Mouse (Mus musculus) liver, embryonic 15.5 days (tissue): ENCODE data around the gene Pdgfc. TPM values are rescaled to one million over a fixed set of nuclear protein-coding genes. Genes with fewer than 3 reads are reported as not detected.

Source experiments
- ATAC-seq: fragments of 200-750 bp; cut with Nextera tagmentation; 2 replicates; pipeline ENCODE4 v1.8.0; 2017; ENCODE audit warnings: moderate number of reproducible peaks, mild to moderate bottlenecking, moderate library complexity; ENCODE audit not compliant: insufficient read depth
- H3K27ac ChIP-seq: fragments of 300-500 bp; sonication (generic); replicated peaks from 2 replicates; pipeline ENCODE4 v1.5.1; 2015; ENCODE audit warnings: mild to moderate bottlenecking, inconsistent platforms
- H3K27me3 ChIP-seq: fragments of 300-500 bp; sonication (generic); 2 replicates; pipeline ENCODE4 v1.6.1; 2015; ENCODE audit warnings: mild to moderate bottlenecking, inconsistent platforms
- H3K36me3 ChIP-seq: fragments of 300-500 bp; sonication (generic); replicated peaks from 2 replicates; pipeline ENCODE4 v1.6.1; 2015; ENCODE audit warnings: moderate library complexity, mild to moderate bottlenecking, inconsistent platforms
- H3K4me1 ChIP-seq: fragments of 300-500 bp; sonication (generic); replicated peaks from 2 replicates; pipeline ENCODE4 v1.6.1; 2015; ENCODE audit warnings: inconsistent platforms
- H3K4me2 ChIP-seq: fragments of 300-500 bp; sonication (generic); 2 replicates; pipeline ENCODE4 v1.6.1; 2015; ENCODE audit warnings: moderate library complexity, mild to moderate bottlenecking, inconsistent platforms
- H3K4me3 ChIP-seq: fragments of 300-500 bp; sonication (generic); replicated peaks from 2 replicates; pipeline ENCODE4 v1.5.1; 2015; ENCODE audit warnings: mild to moderate bottlenecking, inconsistent platforms
- H3K9ac ChIP-seq: fragments of 300-500 bp; sonication (generic); 2 replicates; pipeline ENCODE4 v1.6.1; 2015; ENCODE audit warnings: moderate library complexity, mild to moderate bottlenecking, inconsistent platforms
- H3K9me3 ChIP-seq: fragments of 300-500 bp; sonication (generic); replicated peaks from 2 replicates; pipeline ENCODE4 v1.6.1; 2016; ENCODE audit warnings: inconsistent platforms
- WGBS: fragments of 180-500 bp; shearing (Covaris S2); methylation state at CpG from one replicate; pipeline ENCODE4 v1.1.7; 2015; ENCODE audit warnings: mixed read lengths; ENCODE audit not compliant: insufficient replicate concordance; 5-methylcytosine and 5-hydroxymethylcytosine counted together
- polyA plus RNA-seq: library from polyadenylated mRNA; unstranded; fragments of >200 nt; fragmentation: Nextera tagmentation; extraction: Ambion mirVana; gene quantifications from 2 replicates; pipeline ENCODE4 v1.2.1, GENCODE M21; 2015

The Pdgfc gene
- polyA plus RNA-seq, 1 experiment from 2014 or later: 0.51 TPM

DNA sequence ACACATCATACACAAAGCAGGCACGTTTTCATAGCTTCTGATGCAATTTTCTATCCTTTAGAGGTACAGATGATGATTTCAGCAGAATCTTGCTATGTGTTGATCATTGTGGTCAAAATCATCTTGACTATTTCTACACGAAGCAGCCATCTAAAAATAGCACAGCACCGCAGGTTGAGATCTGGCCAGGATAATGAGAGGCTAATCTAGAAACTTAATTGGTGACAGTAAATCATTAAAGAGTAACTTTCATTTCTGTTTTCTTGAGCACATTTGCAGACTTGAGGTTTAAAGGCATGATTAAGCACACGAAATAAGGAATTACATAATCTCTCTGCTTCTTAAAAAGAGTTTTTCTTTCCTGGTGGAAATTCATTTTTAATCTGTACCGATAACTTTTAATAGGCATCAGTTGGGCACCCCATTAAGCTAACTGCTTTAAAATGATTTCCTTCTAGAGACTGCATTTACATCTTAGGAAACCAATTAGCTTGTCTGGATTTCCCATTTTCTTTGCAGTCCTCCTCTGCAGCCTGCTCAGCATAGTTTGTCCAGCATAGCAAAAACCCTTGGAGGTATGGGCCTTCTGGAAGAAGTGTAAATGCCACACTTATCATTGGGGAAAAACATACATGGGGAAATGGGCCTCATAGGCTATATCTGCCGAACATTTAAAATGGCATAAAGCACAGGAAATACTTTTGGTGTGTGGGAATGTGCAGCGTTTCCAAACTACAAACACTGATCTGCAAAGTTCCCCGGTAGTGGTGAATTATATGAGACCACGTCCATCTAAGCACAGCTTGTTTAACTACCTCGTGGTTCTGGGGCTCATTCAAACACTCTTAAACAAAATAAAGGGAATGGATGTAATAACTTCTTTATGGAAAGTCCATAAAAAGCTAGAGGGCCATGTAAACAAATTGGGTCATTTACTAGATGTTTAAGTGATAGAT, 10.7 kb downstream of the Pdgfc start:
- Histone ChIP-seq H3K27ac (no peak overlapping the region), H3K9me3 (no peaks in the 10 kb centered on the region), H3K4me1 (no peaks in the 10 kb centered on the region), H3K4me2 (no peak overlapping the region), H3K9ac (no peak overlapping the region), H3K36me3 (no peaks in the 10 kb centered on the region), H3K4me3 (no peak overlapping the region), H3K27me3 (no peaks in the 10 kb centered on the region)
- no peak for ATAC-seq
- WGBS: 43% methylated on average over 10 of the region's 10 CpGs

- no peaks in the 10 kb centered on the region for H3K27me3 ChIP-seq
- ATAC-seq: no peak
- H3K4me1 ChIP-seq: no peaks in the 10 kb centered on the region
- no peak overlapping the region for H3K27ac ChIP-seq
- no peak overlapping the region for H3K9ac ChIP-seq
- H3K4me3 ChIP-seq: no peak overlapping the region
- H3K9me3 ChIP-seq: no peaks in the 10 kb centered on the region
- H3K36me3 ChIP-seq: no peaks in the 10 kb centered on the region
- no peak overlapping the region for H3K4me2 ChIP-seq
Observed at GRCm38 (mm10) chr3:81051522-81051921, 15.3 kb downstream of the Pdgfc start.

GRCm38 (mm10) chr3:81052422-81052821, 16.2 kb downstream of the Pdgfc start:
- 79% methylated on average over 6 of the region's 6 CpGs for WGBS

GRCm38 (mm10) chr3:81054074-81054473, 17.9 kb downstream of the Pdgfc start:
- H3K36me3 ChIP-seq: no peaks in the 10 kb centered on the region
- no peaks in the 10 kb centered on the region for H3K27me3 ChIP-seq
- H3K9me3 ChIP-seq: no peaks in the 10 kb centered on the region
- no peak for ATAC-seq
- H3K4me2 ChIP-seq: no peak overlapping the region
- no peak overlapping the region for H3K9ac ChIP-seq
- H3K4me1 ChIP-seq: no peaks in the 10 kb centered on the region
- H3K4me3 ChIP-seq: no peak overlapping the region
- no peak overlapping the region for H3K27ac ChIP-seq

More at GRCm38 (mm10) chr3:81052422-81052821, 16.2 kb downstream of the Pdgfc start:
- no peak overlapping the region for H3K4me3 ChIP-seq
- H3K9me3 ChIP-seq: no peaks in the 10 kb centered on the region
- no peak for ATAC-seq
- no peak overlapping the region for H3K4me2 ChIP-seq
- H3K36me3 ChIP-seq: no peaks in the 10 kb centered on the region
- H3K27ac ChIP-seq: no peak overlapping the region
- H3K4me1 ChIP-seq: no peaks in the 10 kb centered on the region
- H3K27me3 ChIP-seq: no peaks in the 10 kb centered on the region
- no peak overlapping the region for H3K9ac ChIP-seq

GRCm38 (mm10) chr3:81057719-81058118, 21.5 kb downstream of the Pdgfc start:
- no peak overlapping the region for H3K4me2 ChIP-seq
- no peaks in the 10 kb centered on the region for H3K4me1 ChIP-seq
- H3K27me3 ChIP-seq: no peaks in the 10 kb centered on the region
- H3K9me3 ChIP-seq: no peaks in the 10 kb centered on the region
- ATAC-seq: no peak
- no peaks in the 10 kb centered on the region for H3K36me3 ChIP-seq
- H3K27ac ChIP-seq: no peak overlapping the region
- H3K4me3 ChIP-seq: no peak overlapping the region
- no peak overlapping the region for H3K9ac ChIP-seq
- 50% methylated on average over 1 of the region's 1 CpGs for WGBS

GRCm38 (mm10) chr3:81058527-81059031, 22.4 kb downstream of the Pdgfc start:
- no peak for ATAC-seq
- no peak overlapping the region for H3K9ac ChIP-seq
- H3K4me1 ChIP-seq: no peaks in the 10 kb centered on the region
- H3K4me3 ChIP-seq: no peak overlapping the region
- no peaks in the 10 kb centered on the region for H3K9me3 ChIP-seq
- H3K27me3 ChIP-seq: no peaks in the 10 kb centered on the region
- H3K36me3 ChIP-seq: no peaks in the 10 kb centered on the region
- H3K4me2 ChIP-seq: no peak overlapping the region
- 48% methylated on average over 4 of the region's 4 CpGs for WGBS
- H3K27ac ChIP-seq: no peak overlapping the region

DNA sequence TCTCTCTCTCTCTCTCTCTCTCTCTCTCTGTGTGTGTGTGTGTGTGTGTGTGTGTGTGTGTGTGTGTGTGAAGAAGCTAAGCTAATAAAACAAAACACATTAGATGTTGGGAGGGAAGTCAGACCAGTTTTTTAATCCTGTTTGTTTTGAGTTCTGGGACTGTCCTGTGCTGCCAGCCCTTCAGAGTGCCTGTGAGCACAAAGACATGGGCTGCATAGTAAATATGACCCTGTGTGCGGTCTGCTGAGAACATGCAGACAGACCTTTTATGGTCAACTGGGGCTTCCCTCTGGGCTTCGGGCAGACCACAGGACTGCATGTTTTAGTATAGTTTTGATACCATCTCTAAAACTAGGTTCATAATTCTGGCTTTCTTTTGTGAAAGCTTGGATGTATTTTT, 32.3 kb downstream of the Pdgfc start:
- H3K27me3 ChIP-seq: no peaks in the 10 kb centered on the region
- no peak overlapping the region for H3K4me2 ChIP-seq
- ATAC-seq: no peak
- H3K4me1 ChIP-seq: no peaks in the 10 kb centered on the region
- no peak overlapping the region for H3K27ac ChIP-seq
- no peaks in the 10 kb centered on the region for H3K36me3 ChIP-seq
- 59% methylated on average over 2 of the region's 2 CpGs for WGBS
- H3K9me3 ChIP-seq: no peaks in the 10 kb centered on the region
- H3K4me3 ChIP-seq: no peak overlapping the region
- no peak overlapping the region for H3K9ac ChIP-seq

GRCm38 (mm10) chr3:81101136-81101535, 64.9 kb downstream of the Pdgfc start:
- Histone ChIP-seq H3K36me3 (no peaks in the 10 kb centered on the region), H3K4me2 (no peak overlapping the region), H3K4me1 (no peaks in the 10 kb centered on the region), H3K9ac (no peak overlapping the region), H3K9me3 (no peaks in the 10 kb centered on the region), H3K4me3 (no peak overlapping the region), H3K27me3 (no peaks in the 10 kb centered on the region), H3K27ac (no peak overlapping the region)
- no peak for ATAC-seq
- 66% methylated on average over 1 of the region's 1 CpGs for WGBS

DNA sequence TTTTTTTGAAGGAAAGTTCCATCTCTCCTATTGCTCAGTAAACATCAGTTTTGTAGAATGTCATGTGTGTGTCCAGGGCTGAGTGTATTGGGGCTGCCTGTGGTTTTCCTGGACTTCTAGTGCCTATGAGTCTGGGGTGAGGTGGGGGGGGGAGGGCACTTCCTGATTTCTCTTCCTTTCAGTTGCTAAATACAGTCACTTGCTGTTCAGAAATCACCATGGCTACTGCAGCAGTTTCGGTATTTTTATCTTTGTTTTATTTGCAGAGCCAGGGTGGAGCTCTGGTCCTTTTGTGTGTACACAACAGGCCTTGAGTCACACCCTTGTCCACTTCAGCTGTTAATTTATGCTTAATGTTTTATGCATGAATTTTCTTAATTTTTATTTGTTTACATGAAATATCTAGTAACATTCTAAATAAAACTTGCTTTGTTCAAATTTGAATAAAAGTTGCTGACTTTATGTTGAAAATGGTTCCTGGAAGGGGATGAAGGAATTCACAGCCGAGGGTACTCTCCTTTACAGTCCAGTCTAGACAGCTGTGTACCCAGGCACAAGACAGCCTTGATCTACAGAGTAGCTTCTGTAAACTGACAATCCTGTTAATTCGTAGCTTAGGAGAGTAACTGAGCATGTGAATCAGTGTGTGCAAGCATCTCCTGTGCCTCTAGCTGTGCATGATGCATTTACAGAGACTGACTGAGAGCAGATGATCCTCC, 66.1 kb downstream of the Pdgfc start:
- H3K9ac ChIP-seq: no peak overlapping the region
- WGBS: 9% methylated on average over 3 of the region's 3 CpGs
- no peaks in the 10 kb centered on the region for H3K27me3 ChIP-seq
- no peaks in the 10 kb centered on the region for H3K4me1 ChIP-seq
- H3K9me3 ChIP-seq: no peaks in the 10 kb centered on the region
- no peaks in the 10 kb centered on the region for H3K36me3 ChIP-seq
- peak; percentile 56; the same call in 1 of the 2 replicates for ATAC-seq
- H3K4me3 ChIP-seq: no peak overlapping the region
- no peak overlapping the region for H3K27ac ChIP-seq
- no peak overlapping the region for H3K4me2 ChIP-seq

DNA sequence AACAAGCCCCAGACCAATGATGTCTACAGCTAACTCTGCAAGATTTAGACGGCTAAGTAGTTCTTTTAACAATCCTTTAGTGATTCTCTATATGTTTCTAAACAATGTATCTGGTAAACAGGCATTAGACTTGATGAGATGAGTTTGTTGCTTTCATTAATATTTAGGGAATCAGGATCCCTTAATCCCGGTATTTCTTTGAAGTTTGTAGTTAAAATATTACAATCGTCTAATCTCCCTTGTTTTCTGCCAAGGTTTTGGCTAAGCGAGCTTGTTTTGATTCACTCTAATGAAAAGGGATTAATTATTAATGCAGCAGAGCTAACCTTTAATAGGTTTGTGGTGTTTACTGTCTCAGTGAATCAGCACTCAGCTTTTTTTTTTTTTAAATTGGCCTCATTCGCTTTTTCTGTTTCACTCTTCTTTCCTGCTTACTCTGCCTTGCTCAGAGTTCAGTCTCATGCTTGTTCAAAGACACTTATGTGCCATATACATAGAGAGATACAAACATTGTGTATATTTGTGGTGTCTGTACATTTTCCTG, 66.7 kb downstream of the Pdgfc start:
- Histone ChIP-seq H3K27ac (no peak overlapping the region), H3K36me3 (no peaks in the 10 kb centered on the region)
- WGBS: 52% methylated on average over 5 of the region's 5 CpGs

DNA sequence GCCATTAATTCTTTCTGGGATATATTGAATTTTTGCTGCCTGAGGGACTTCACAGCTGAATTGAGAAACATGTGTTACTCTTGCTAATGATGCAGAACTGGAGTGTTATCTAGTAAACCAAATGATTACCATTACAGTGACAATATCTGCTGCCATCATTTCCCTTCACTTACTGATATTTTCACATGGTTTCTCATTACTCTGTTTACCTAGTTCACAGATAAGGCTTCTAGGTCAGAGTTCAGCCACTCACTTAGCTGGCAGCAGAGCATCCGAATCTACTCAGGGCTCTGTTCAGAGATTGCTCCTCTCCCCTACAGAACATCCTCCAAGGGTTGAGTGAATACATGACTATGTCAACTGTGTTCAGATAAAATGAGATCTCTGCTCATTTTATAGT, 71.3 kb downstream of the Pdgfc start:
- ATAC-seq: no peak
- Histone ChIP-seq H3K9ac (no peak overlapping the region), H3K4me3 (no peak overlapping the region), H3K27ac (no peak overlapping the region), H3K27me3 (no peaks in the 10 kb centered on the region), H3K4me2 (no peak overlapping the region), H3K4me1 (no peaks in the 10 kb centered on the region), H3K36me3 (no peaks in the 10 kb centered on the region), H3K9me3 (no peaks in the 10 kb centered on the region)
- WGBS: 31% methylated on average over 1 of the region's 1 CpGs

More for the DNA sequence above, 66.7 kb downstream of the Pdgfc start:
- no peak for ATAC-seq
- Histone ChIP-seq H3K4me3 (no peak overlapping the region), H3K9ac (no peak overlapping the region), H3K27me3 (no peaks in the 10 kb centered on the region), H3K9me3 (no peaks in the 10 kb centered on the region), H3K4me2 (no peak overlapping the region), H3K4me1 (no peaks in the 10 kb centered on the region)
